Mouse (Mus musculus) cortical plate, adult 2 months (tissue): ENCODE results near the gene B3gntl1.

Experiments used
- CTCF ChIP-seq: fragments of 200-500 bp; IDR thresholded peaks from 2 replicates; pipeline ENCODE4 v1.5.1; 2011; ENCODE audit warnings: mild to moderate bottlenecking, control low read depth, low read length; ENCODE audit not compliant: insufficient read depth; ENCODE audit errors: extremely low read depth
- POLR2A ChIP-seq: fragments of 200-500 bp; IDR thresholded peaks from 2 replicates; pipeline ENCODE4 v1.6.1; 2011; ENCODE audit warnings: mild to moderate bottlenecking, low read length, control low read depth; ENCODE audit not compliant: insufficient read depth; ENCODE audit errors: extremely low read depth

DNA sequence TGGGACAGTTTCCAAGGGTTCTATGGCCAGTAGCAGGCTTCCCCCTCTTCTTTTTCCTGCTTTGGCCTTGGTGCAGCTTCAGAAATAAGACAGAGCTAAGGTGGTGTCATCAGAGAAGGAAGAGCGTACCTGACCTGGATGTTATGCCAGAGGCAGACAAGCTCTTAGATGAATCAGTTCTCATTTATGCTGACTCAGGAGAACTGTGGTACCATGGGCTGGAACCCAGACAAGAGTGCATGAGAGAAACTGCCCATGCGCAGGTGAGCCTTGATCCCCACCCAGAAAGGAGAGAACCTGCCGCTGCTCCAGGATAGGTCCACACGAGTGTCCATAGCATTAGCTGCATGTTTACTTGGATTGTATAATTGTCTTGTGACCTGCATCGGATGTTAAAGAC lies 37.3 kb upstream of the B3gntl1 start:
- TF ChIP-seq POLR2A: no peak
- no peak for TF ChIP-seq CTCF
